15 mouse cellular contexts compared by ENCODE assay signal in genomic region chr12:74108663-74109081, GRCm38 (mm10).
A peak's percentile ranks its signal among the peaks of the same experiment; 100 is the strongest.
DNase-seq lines count a peak whose midpoint lies in the region; ATAC-seq and TF ChIP-seq lines count a peak whose summit lies in the region.
"Had no signal": no experiment of that assay in that cellular context is flagged by ENCODE, and none has a peak within 500 bp of the region (broad histone marks: within the 10 kb centered on the region; RNA-seq: fewer than 3 reads in every experiment).

No protein-coding gene starts in this region.

- H3K4me1 ChIP-seq in hindbrain, postnatal 0 days (ENCODE audit: insufficient read depth, low read length) = no peaks in the 10 kb centered on the region
- H3K4me1 ChIP-seq in hindbrain, embryonic 11.5 days (replicated peaks; ENCODE audit: control insufficient read depth, insufficient read depth, low read length) = no peaks in the 10 kb centered on the region
- peaks cover 5% of the 10 kb centered on the region; the same call in 1 of the 2 replicates for H3K4me1 ChIP-seq in midbrain, embryonic 14.5 days (ENCODE audit: control insufficient read depth, insufficient read depth, low read length)
- H3K4me1 ChIP-seq: heart, embryonic 12.5 days had no signal

- no peak overlapping the region for H3K4me2 ChIP-seq in hindbrain, postnatal 0 days (ENCODE audit: low read depth, low read length)
- no peak overlapping the region for H3K4me2 ChIP-seq in hindbrain, embryonic 11.5 days (replicated peaks; ENCODE audit: low read depth, low read length)
- no peak overlapping the region for H3K4me2 ChIP-seq in midbrain, embryonic 14.5 days (ENCODE audit: low read length)
- H3K4me2 ChIP-seq: heart, embryonic 12.5 days; neural tube, embryonic 15.5 days had no signal

- no peak overlapping the region for H3K9ac ChIP-seq in hindbrain, postnatal 0 days (replicated peaks; ENCODE audit: low read length)
- no peak overlapping the region for H3K9ac ChIP-seq in hindbrain, embryonic 11.5 days (ENCODE audit: low read depth, low read length)
- H3K9ac ChIP-seq in midbrain, embryonic 14.5 days (replicated peaks; ENCODE audit: low read length) = no peak overlapping the region
- H3K9ac ChIP-seq: heart, embryonic 12.5 days; liver, postnatal 0 days; neural tube, embryonic 15.5 days had no signal

- no peaks in the 10 kb centered on the region for H3K27me3 ChIP-seq in hindbrain, postnatal 0 days (ENCODE audit: insufficient read depth, low read length)
- H3K27me3 ChIP-seq in hindbrain, embryonic 11.5 days (ENCODE audit: control insufficient read depth, insufficient read depth, low read length) = no peaks in the 10 kb centered on the region
- no peaks in the 10 kb centered on the region for H3K27me3 ChIP-seq in midbrain, embryonic 14.5 days (ENCODE audit: control insufficient read depth, insufficient read depth, low read length)
- H3K27me3 ChIP-seq: heart, embryonic 12.5 days; neural tube, embryonic 15.5 days had no signal

- no peak overlapping the region for H3K4me3 ChIP-seq in hindbrain, postnatal 0 days (ENCODE audit: low read length)
- H3K4me3 ChIP-seq in hindbrain, embryonic 11.5 days (ENCODE audit: low read depth, low read length) = no peak overlapping the region
- no peak overlapping the region for H3K4me3 ChIP-seq in midbrain, embryonic 14.5 days (replicated peaks; ENCODE audit: low read depth, low read length)
- H3K4me3 ChIP-seq: heart, embryonic 12.5 days; neural tube, embryonic 15.5 days had no signal

- no peak for TF ChIP-seq CTCF in hindbrain, postnatal 0 days (IDR thresholded peaks at IDR 0.05; ENCODE audit: low read depth)

- ATAC-seq in hindbrain, postnatal 0 days = no peak
- ATAC-seq in hindbrain, embryonic 11.5 days (ENCODE audit: low FRiP score) = no peak
- ATAC-seq in frontal cortex, adult (ENCODE audit: low TSS enrichment) = peak; percentile 81
- ATAC-seq in midbrain, embryonic 14.5 days (ENCODE audit: low FRiP score, low TSS enrichment) = no peak
- ATAC-seq: activated CD4-positive, CD25-positive, alpha-beta regulatory T cell, adult 4 months; CD4-positive, CD25-positive, alpha-beta regulatory T cell, adult 4 months; liver, postnatal 0 days had no signal

- DNase-seq in hindbrain, postnatal 0 days (ENCODE audit: low spot score) = no peak
- DNase-seq in hindbrain, embryonic 11.5 days (ENCODE audit: low spot score) = no peak
- DNase-seq in left cerebral cortex, adult 8-10 months (ENCODE audit: low spot score in 2 of 2) = peak; percentile 39 to 58
- DNase-seq in right cerebral cortex, postnatal 36 days (ENCODE audit: low spot score in 2 of 2) = peak; percentile 37 to 54
- DNase-seq in midbrain, embryonic 14.5 days = no peak
- DNase-seq in adrenal gland, postnatal 4 days (ENCODE audit: low spot score in 2 of 2) = no peak
- DNase-seq: cerebellum, postnatal 14 days; liver, postnatal 0 days; thymus, postnatal 4 days had no signal

- H3K36me3 ChIP-seq in hindbrain, postnatal 0 days (ENCODE audit: insufficient read depth, low read length) = no peaks in the 10 kb centered on the region
- H3K36me3 ChIP-seq in hindbrain, embryonic 11.5 days (ENCODE audit: control insufficient read depth, insufficient read depth, low read length) = no peaks in the 10 kb centered on the region
- no peaks in the 10 kb centered on the region for H3K36me3 ChIP-seq in midbrain, embryonic 14.5 days (ENCODE audit: control insufficient read depth, insufficient read depth, low read length)
- H3K36me3 ChIP-seq: heart, embryonic 12.5 days; neural tube, embryonic 15.5 days had no signal

- no peaks in the 10 kb centered on the region for H3K9me3 ChIP-seq in hindbrain, postnatal 0 days (ENCODE audit: low read length)
- no peaks in the 10 kb centered on the region for H3K9me3 ChIP-seq in hindbrain, embryonic 11.5 days (ENCODE audit: control insufficient read depth, low read length)
- no peaks in the 10 kb centered on the region for H3K9me3 ChIP-seq in midbrain, embryonic 14.5 days (ENCODE audit: control insufficient read depth, low read length)
- H3K9me3 ChIP-seq: heart, embryonic 12.5 days; neural tube, embryonic 15.5 days had no signal

- 0 out of 2 replicates have a peak overlapping the region, but pooled peaks have one; percentile 11 for H3K27ac ChIP-seq in hindbrain, postnatal 0 days
- H3K27ac ChIP-seq in hindbrain, embryonic 11.5 days (ENCODE audit: low read depth, low read length) = no peak overlapping the region
- no peak overlapping the region for H3K27ac ChIP-seq in midbrain, embryonic 14.5 days (replicated peaks; ENCODE audit: low read depth, low read length)
- H3K27ac ChIP-seq: neural tube, embryonic 15.5 days; stomach, postnatal 0 days had no signal

- 43% methylated on average over 4 of the region's 4 CpGs for WGBS in hindbrain, postnatal 0 days
- WGBS in hindbrain, embryonic 11.5 days = 73% methylated on average over 4 of the region's 4 CpGs
- 51% methylated on average over 4 of the region's 4 CpGs for WGBS in midbrain, embryonic 14.5 days

Comparison
In these comparisons a context has a peak if more than half of its experiments do, and no peak if none do; other contexts are left out.
1. DNase-seq: peak in left cerebral cortex, adult 8-10 months (2 of 2) and right cerebral cortex, postnatal 36 days (2 of 2); none in hindbrain, postnatal 0 days (single experiment), hindbrain, embryonic 11.5 days (single experiment), midbrain, embryonic 14.5 days (single experiment) and adrenal gland, postnatal 4 days (0 of 2).